Mouse (Mus musculus) myocyte (in vitro differentiated cells): ENCODE data around the gene Prrx2.

ENCODE experiments used
- CEBPB ChIP-seq: IDR thresholded peaks from 2 replicates; pipeline ENCODE4 v1.6.1; 2011; ENCODE audit warnings: mild to moderate bottlenecking, moderate library complexity; ENCODE audit not compliant: poor library complexity, insufficient read depth, severe bottlenecking
- POLR2A ChIP-seq: IDR thresholded peaks from one replicate; pipeline ENCODE4 v1.6.1; 2011; ENCODE audit warnings: low read depth, mild to moderate bottlenecking, control low read depth, moderate library complexity; ENCODE audit not compliant: insufficient read length
- POLR2AphosphoS2 ChIP-seq: IDR thresholded peaks from one replicate; pipeline ENCODE4 v1.6.1; 2011; ENCODE audit warnings: low read depth, control low read depth; ENCODE audit not compliant: insufficient read length
- TCF12 ChIP-seq: IDR thresholded peaks from one replicate; pipeline ENCODE4 v1.6.1; 2011; ENCODE audit warnings: mild to moderate bottlenecking, control low read depth; ENCODE audit not compliant: poor library complexity, insufficient read depth, severe bottlenecking
- USF1 ChIP-seq: IDR thresholded peaks from one replicate; pipeline ENCODE4 v1.6.1; 2011; ENCODE audit warnings: low read depth, mild to moderate bottlenecking, control low read depth, moderate library complexity

DNA sequence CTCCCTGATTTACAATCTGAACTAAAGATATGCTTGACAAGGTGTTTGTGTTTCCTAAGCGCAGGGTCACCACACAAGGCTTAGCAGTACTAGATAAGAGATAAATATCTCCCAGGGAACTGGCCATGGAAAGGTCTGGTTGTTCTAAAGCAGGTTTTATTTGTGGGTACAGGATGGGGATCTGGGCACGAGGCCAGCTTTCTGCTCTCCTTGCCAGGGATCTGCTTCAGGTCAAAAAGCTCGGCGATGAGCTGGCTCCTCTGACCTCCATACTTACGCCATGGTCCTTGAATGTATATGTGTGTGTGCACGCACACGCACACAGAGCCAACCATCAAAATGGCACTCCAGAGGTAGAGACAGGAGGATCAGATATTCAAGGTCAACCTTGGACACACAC is 70.2 kb downstream of the Prrx2 start:
- no peak for TF ChIP-seq POLR2A
- TF ChIP-seq CEBPB = no peak
- no peak for TF ChIP-seq TCF12
- no peak for TF ChIP-seq POLR2AphosphoS2
- no peak for TF ChIP-seq USF1
